Mouse (Mus musculus): Measurements from ENCODE around the gene Uhrf1.

DNA sequence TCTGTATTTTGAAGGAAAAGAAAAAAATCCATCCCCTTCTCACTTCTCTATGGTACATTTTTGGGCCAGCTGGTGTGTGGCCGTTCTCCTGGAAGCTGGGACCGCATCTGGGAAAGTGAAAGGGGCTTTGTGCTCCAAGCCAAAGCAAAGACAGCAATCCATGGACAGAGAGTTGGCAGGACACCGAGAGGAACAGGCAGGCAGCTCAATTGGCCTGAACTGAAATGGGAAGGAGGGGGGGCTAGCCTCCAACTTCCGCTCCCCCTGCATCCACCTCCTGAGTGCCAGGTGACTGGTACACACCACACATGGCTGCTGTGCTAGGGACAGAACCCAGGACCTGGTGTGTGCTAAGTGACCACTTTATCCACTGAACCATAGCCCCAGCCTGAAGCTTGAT is 20.3 kb upstream of the Uhrf1 start:
- TF ChIP-seq CTCF (IDR thresholded peaks at IDR 0.05; ENCODE audit: low read depth, low read length) (no peak), POLR2AphosphoS5 (IDR thresholded peaks at IDR 0.05; ENCODE audit: insufficient replicate concordance, low read depth, low read length) (no peak), GATA1 (IDR thresholded peaks at IDR 0.05; ENCODE audit: borderline replicate concordance, low read length) (no peak)
